Mouse (Mus musculus): ENCODE results near the gene Olfm1.

DNA sequence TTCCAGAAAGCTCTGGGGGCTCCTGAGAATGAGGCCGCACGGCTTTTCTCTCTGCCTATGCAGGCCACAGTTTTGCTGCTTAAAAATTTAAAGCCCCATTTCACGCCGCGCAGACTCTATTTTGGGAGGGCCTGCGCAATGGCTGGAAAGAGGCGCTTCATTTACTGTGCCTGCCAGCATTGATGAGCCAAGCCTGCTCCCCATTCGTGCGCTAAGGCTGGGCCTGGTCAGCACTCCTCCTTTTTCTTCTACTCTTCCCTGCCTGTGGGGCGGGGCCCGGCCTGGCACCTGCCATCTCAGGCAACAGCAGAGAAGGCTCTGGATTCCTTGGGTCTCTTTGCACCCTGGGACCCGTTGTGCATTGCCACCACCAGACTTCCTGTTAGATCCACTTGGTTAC lies 16.9 kb downstream of the Olfm1 start:
- TF ChIP-seq POLR2A (IDR thresholded peaks at IDR 0.05; ENCODE audit: low read depth, low read length), result no peak
- TF ChIP-seq CTCF (IDR thresholded peaks at IDR 0.05; ENCODE audit: extremely low read depth, insufficient read depth, insufficient read length, insufficient replicate concordance), result no peak
